Mouse (Mus musculus): ENCODE data around the gene Mnt. TPM values are rescaled to one million over a fixed set of nuclear protein-coding genes. Genes with fewer than 3 reads are reported as not detected.
"Not testable (repeated sequence)": the region's sequence is repeated elsewhere in the genome, so short reads cannot be mapped to it uniquely, and the experiment has no call there.

The Mnt gene
- polyA plus RNA-seq (2012; ENCODE audit: insufficient read depth, insufficient read length, low replicate concordance, missing spikeins) = not detected in 2 replicates

GRCm38 (mm10) chr11:74830256-74831161 lies at the start of gene Mnt:
TSS of gene Mnt (plus strand) at chr11:74830920.
- Histone ChIP-seq H3K4me3 (ENCODE audit: insufficient read depth, low read depth, low read length) (peak within 1 kb of the TSS; percentile 91), H3K4me1 (ENCODE audit: control insufficient read depth, insufficient read depth, low read length) (peaks cover 32% of the 10 kb centered on the region), H3K27ac (ENCODE audit: insufficient read depth, low read depth, low read length) (peak within 1 kb of the TSS; percentile 94)
- under 1% methylated on average over 69 of the region's 70 CpGs for WGBS
- TF ChIP-seq CTCF (IDR thresholded peaks at IDR 0.05; ENCODE audit: insufficient read depth, low read depth, low read length) = no peak
- peak; percentile 42; the same call in 1 of the 2 replicates for TF ChIP-seq POLR2A (IDR thresholded peaks at IDR 0.05; ENCODE audit: insufficient read depth, low read depth, low read length)

DNA sequence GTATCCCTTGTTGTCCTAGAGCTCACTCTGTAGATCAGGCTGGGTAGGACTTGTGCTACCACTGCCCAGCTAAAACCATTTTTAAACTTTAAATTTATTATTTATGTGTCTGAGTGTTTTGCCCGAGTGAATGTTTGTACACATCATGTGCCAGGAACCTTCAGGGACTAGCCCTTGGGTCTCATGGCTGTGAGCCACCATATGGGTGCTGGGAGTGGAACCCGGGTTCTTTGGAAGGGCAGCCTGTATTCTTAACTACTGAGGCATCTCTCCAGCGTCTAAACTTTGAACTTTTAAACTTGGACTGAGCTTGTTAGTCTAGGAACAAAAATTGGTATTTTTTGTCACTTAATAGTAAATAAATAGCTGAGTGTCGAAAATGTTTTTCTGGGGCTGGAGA lies 37.8 kb upstream of the Mnt start:
- whole genome bisulfite sequencing = 93% methylated on average over 4 of the region's 4 CpGs

DNA sequence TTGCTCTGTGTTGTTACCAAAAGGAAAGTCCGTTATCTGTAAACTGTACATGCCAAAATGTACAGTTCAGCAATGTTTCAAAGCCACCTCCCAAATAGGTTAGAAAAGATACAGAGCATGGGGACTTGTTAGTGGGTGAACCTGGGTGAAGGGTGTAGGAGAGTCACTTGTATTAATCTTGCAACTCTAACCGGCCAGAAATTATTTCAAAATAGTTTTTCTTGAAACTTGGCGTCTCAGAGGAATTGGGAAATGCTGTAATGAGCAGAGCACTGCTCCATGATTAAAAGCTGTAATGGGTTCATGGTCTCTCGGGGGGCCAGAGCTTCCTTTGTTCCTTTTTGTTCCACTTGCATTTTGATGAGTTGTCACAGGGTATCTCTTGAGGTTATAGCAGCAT lies 30.1 kb upstream of the Mnt start:
- Histone ChIP-seq H3K27ac (ENCODE audit: insufficient read depth, low read depth, low read length) (no peak overlapping the region), H3K4me1 (ENCODE audit: control insufficient read depth, insufficient read depth, low read length) (no peaks in the 10 kb centered on the region), H3K4me3 (ENCODE audit: insufficient read depth, low read depth, low read length) (no peak overlapping the region)
- no peak for TF ChIP-seq POLR2A (IDR thresholded peaks at IDR 0.05; ENCODE audit: insufficient read depth, low read depth, low read length)
- no peak for TF ChIP-seq CTCF (IDR thresholded peaks at IDR 0.05; ENCODE audit: insufficient read depth, low read depth, low read length)
- WGBS = 77% methylated on average over 4 of the region's 4 CpGs

More for the DNA sequence above, 37.8 kb upstream of the Mnt start:
- H3K27ac ChIP-seq (ENCODE audit: insufficient read depth, low read depth, low read length) = no peak overlapping the region
- H3K4me1 ChIP-seq (ENCODE audit: control insufficient read depth, insufficient read depth, low read length) = no peaks in the 10 kb centered on the region
- no peak overlapping the region for H3K4me3 ChIP-seq (ENCODE audit: insufficient read depth, low read depth, low read length)
- TF ChIP-seq POLR2A (IDR thresholded peaks at IDR 0.05; ENCODE audit: insufficient read depth, low read depth, low read length) (no peak), CTCF (IDR thresholded peaks at IDR 0.05; ENCODE audit: insufficient read depth, low read depth, low read length) (no peak)

GRCm38 (mm10) chr11:74804081-74804627 lies 26.6 kb upstream of the Mnt start:
- H3K4me1 ChIP-seq (ENCODE audit: control insufficient read depth, insufficient read depth, low read length) = no peaks in the 10 kb centered on the region
- H3K27ac ChIP-seq (ENCODE audit: insufficient read depth, low read depth, low read length) = no peak overlapping the region
- WGBS = 80% methylated on average over 3 of the region's 3 CpGs
- no peak for TF ChIP-seq POLR2A (IDR thresholded peaks at IDR 0.05; ENCODE audit: insufficient read depth, low read depth, low read length)
- no peak for TF ChIP-seq CTCF (IDR thresholded peaks at IDR 0.05; ENCODE audit: insufficient read depth, low read depth, low read length)
- no peak overlapping the region for H3K4me3 ChIP-seq (ENCODE audit: insufficient read depth, low read depth, low read length)

DNA sequence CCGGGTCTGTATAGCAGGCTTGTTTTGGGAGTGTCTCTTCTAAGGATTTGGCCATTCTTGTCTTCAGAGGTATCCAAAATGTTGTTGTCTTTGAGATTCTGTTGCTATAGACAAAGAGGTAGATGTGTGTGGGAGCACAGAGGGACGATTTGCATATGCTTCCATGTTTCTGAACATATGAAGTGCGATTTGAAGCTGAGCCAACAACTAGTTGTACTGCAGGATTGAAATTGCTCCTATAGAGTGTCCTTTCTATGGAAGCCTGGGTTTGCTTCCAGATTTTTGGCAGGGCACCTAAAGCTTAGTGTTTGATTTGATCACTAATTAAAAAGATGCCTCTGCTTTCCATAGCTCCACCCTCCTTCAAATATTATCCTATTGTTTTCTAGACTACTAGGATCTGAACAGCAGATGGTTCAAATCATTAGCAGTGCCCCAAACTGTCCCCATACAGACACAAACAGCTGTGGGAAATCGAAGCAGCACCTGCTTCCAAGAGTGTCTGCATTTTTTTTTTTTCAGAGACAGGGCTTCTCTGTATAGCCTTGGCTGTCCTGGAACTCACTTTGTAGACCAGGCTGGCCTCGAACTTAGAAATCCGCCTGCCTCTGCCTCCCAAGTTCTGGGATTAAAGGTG lies 23.4 kb upstream of the Mnt start:
- no peak overlapping the region for H3K4me3 ChIP-seq (ENCODE audit: insufficient read depth, low read depth, low read length)
- WGBS = 87% methylated on average over 6 of the region's 6 CpGs
- H3K4me1 ChIP-seq (ENCODE audit: control insufficient read depth, insufficient read depth, low read length) = no peaks in the 10 kb centered on the region
- H3K27ac ChIP-seq (ENCODE audit: insufficient read depth, low read depth, low read length) = no peak overlapping the region
- TF ChIP-seq POLR2A (IDR thresholded peaks at IDR 0.05; ENCODE audit: insufficient read depth, low read depth, low read length) (no peak), CTCF (IDR thresholded peaks at IDR 0.05; ENCODE audit: insufficient read depth, low read depth, low read length) (no peak)

GRCm38 (mm10) chr11:74808251-74808853 lies 22.4 kb upstream of the Mnt start:
- Histone ChIP-seq H3K27ac (ENCODE audit: insufficient read depth, low read depth, low read length) (no peak overlapping the region), H3K4me1 (ENCODE audit: control insufficient read depth, insufficient read depth, low read length) (no peaks in the 10 kb centered on the region), H3K4me3 (ENCODE audit: insufficient read depth, low read depth, low read length) (no peak overlapping the region)
- TF ChIP-seq CTCF (IDR thresholded peaks at IDR 0.05; ENCODE audit: insufficient read depth, low read depth, low read length) (no peak), POLR2A (IDR thresholded peaks at IDR 0.05; ENCODE audit: insufficient read depth, low read depth, low read length) (no peak)
- WGBS = 79% methylated on average over 6 of the region's 6 CpGs

- Histone ChIP-seq H3K4me1 (ENCODE audit: control insufficient read depth, insufficient read depth, low read length) (no peaks in the 10 kb centered on the region), H3K4me3 (ENCODE audit: insufficient read depth, low read depth, low read length) (no peak overlapping the region), H3K27ac (ENCODE audit: insufficient read depth, low read depth, low read length) (no peak overlapping the region)
- TF ChIP-seq CTCF (IDR thresholded peaks at IDR 0.05; ENCODE audit: insufficient read depth, low read depth, low read length) = no peak
- no peak for TF ChIP-seq POLR2A (IDR thresholded peaks at IDR 0.05; ENCODE audit: insufficient read depth, low read depth, low read length)
Measured at GRCm38 (mm10) chr11:74810134-74810533, 20.6 kb upstream of the Mnt start.

DNA sequence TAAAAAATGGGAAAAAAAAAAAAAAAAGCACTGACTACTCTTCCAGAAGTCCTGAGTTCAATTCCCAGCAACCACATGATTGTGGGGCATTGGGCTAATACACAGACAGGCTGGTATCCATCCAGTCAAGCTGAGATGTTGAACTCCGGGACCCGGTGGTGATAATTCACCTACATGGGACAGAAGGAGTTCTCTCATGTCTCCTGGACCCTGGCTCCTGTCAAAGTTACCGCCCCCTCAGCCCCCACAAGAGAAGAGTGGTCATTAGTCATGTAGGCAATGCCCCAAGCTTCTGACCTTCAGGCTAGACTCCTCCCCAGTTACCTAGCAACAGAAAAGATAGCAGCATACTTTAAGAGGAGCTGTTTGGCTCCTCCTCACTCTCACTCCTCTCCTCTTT lies 19.7 kb upstream of the Mnt start:
- WGBS = 96% methylated on average over 3 of the region's 3 CpGs
- not testable (repeated sequence) for H3K4me1 ChIP-seq (ENCODE audit: control insufficient read depth, insufficient read depth, low read length); H3K27ac ChIP-seq (ENCODE audit: insufficient read depth, low read depth, low read length); H3K4me3 ChIP-seq (ENCODE audit: insufficient read depth, low read depth, low read length)

DNA sequence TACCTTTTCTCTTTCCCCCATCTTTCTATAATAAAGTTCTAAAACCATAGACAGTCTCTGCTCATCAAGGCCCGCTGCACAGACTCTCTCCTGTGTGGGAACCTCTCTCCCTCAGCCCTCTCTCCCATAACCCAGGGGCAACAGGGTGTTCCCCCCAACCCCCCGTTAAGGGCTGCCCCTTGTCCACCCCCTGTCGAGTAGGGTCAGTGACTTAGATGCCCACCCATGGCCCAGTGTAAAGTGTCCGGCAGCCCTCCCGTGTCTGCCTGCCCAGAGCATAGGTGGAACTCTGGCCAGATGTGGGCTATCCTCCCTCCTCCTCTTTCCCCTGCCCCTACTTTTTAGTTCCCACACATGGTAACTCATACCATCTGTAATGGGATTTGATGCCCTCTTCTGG lies 19.2 kb upstream of the Mnt start:
- WGBS = 94% methylated on average over 5 of the region's 5 CpGs
- no peak for TF ChIP-seq POLR2A (IDR thresholded peaks at IDR 0.05; ENCODE audit: insufficient read depth, low read depth, low read length)
- no peak for TF ChIP-seq CTCF (IDR thresholded peaks at IDR 0.05; ENCODE audit: insufficient read depth, low read depth, low read length)
- H3K4me3 ChIP-seq (ENCODE audit: insufficient read depth, low read depth, low read length) = no peak overlapping the region
- H3K27ac ChIP-seq (ENCODE audit: insufficient read depth, low read depth, low read length) = no peak overlapping the region
- no peaks in the 10 kb centered on the region for H3K4me1 ChIP-seq (ENCODE audit: control insufficient read depth, insufficient read depth, low read length)
